Mouse (Mus musculus) layer of hippocampus, adult 9-11 months (tissue): ENCODE measurements at regions not wholly inside any gene's neighbourhood (a gene's known extent, or its start where the extent isn't known, plus 50 kb on each side); places are given as distances from the start of the nearest gene placed in this dataset.

Experiments
- DNase-seq: peaks from one replicate; pipeline ENCODE4 v3.0.0; 2022

- DNase-seq = no peak
These were observed 247.6 kb upstream of the Prep start for GRCm38 (mm10) chr10:44819361-44819760.

GRCm38 (mm10) chr10:44818615-44819014, 248.4 kb upstream of the Prep start:
- DNase-seq = no peak

GRCm38 (mm10) chr10:44796205-44796604, 267.9 kb upstream of the Prdm1 start:
- DNase-seq = no peak

- no peak for DNase-seq
These were observed 257.1 kb upstream of the Prdm1 start for GRCm38 (mm10) chr10:44785386-44785785.

DNA sequence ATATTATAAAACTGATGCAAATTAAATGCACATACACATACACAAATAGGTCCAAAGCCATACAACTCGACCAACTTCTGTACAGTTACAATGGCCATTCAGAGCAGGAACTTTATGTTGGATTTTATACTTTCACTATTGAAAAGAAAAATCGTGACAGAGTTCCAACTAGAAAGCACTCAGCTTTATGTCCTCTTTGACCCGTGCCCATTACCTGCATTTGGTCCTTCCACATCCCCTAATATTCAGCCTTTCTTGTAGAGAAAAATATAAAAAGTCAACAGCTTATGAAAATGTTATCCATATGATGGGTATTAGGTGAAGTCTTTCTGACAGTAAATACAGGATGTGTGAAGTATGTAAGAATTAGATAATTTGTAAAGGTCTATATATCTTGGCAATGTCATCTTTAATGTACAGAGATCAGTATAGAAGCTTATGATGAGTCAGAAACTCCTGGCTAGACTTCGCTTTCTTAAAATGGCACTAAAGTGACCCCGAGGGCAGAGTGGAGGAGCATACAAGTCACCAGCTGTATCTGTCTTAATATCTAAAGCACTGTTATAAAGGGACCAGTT, 252.2 kb upstream of the Prdm1 start:
- no peak for DNase-seq

GRCm38 (mm10) chr10:44779568-44780207, 251.4 kb upstream of the Prdm1 start:
- no peak for DNase-seq

DNA sequence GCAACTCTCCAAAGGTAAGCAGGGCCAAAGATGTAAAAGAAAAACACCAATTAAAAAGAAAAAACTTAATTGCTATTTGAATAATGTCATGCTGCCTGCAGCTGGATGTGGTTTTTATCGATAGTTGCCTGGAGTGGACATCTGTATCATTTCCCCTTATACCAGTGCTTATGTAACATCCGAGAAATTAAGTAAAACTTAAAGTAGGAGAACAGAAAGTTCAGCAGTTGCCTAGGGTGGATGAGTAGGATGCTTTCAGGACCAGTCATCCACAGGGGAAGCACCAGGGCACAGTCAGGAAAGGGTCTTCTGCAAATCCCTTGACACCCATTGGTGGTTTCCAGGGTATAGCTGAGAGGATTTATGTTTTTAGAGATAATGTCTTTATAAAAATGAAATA, 248.9 kb upstream of the Prdm1 start:
- DNase-seq = no peak

DNA sequence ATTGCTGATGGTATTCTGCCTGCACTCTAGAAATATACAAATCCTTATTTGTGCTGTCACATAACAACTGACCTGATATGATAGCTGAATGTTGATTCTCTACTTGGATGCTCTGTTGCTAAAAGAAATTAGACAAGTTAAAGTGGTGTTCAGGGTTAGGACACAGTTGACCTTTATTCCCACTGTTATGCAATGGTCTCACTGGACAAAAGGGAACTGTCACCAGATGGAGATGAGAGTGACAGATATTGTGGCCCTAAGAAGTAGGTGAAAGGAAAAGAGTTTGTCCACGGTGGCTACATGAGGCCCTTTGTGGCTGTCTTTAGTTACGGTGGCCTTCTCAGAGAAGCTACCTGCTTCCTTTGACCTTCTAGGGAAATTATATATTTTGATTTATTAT, 247.9 kb upstream of the Prdm1 start:
- DNase-seq = no peak

DNA sequence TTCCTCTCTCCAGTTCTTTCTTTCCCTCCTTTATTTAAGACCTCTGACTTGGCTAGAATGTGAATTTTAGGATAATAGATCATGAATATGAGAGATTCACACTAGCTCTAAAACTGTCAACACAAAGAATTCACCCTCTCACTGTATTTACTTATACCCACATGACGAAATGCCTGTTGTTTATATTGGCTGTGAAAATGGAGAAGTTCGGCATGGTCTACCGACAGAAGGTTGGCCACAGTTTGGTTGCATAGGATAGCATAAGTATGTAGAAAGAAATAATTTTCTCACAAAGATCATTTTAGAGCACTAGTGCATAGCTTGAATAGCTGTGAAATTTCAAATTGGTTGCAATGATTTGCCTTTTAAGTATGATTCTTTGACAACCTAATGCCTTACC, 237.2 kb upstream of the Prdm1 start:
- no peak for DNase-seq

GRCm38 (mm10) chr10:44763102-44763501, 234.8 kb upstream of the Prdm1 start:
- DNase-seq = no peak

GRCm38 (mm10) chr10:44762068-44762467, 233.8 kb upstream of the Prdm1 start:
- no peak for DNase-seq

GRCm38 (mm10) chr10:44761324-44761723, 233.0 kb upstream of the Prdm1 start:
- DNase-seq = no peak

- DNase-seq = peak; percentile 16
These were observed 227.2 kb upstream of the Prdm1 start for GRCm38 (mm10) chr10:44755355-44755957.

DNA sequence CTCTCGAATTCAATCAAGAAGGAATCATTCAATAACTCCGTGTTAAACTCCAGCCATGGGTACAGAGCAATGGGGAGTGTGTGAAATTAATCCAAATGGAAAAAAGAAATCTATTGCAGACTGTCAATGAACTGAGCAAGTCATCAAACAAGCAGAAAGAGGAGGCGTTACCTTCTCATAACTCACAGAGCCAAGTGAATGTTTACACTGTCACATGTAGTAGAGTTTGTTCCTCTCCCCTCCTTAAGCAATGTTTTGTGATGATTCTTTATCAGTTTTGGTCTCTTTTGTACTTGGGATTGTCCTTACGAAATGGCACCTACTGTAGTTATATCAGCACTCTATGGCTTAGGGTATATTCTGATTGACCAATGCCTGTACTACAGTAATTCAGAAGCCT, 226.6 kb upstream of the Prdm1 start:
- DNase-seq = no peak

- no peak for DNase-seq
These were observed 224.6 kb upstream of the Prdm1 start for GRCm38 (mm10) chr10:44752719-44753390.

GRCm38 (mm10) chr10:44751061-44751460, 222.8 kb upstream of the Prdm1 start:
- no peak for DNase-seq

DNA sequence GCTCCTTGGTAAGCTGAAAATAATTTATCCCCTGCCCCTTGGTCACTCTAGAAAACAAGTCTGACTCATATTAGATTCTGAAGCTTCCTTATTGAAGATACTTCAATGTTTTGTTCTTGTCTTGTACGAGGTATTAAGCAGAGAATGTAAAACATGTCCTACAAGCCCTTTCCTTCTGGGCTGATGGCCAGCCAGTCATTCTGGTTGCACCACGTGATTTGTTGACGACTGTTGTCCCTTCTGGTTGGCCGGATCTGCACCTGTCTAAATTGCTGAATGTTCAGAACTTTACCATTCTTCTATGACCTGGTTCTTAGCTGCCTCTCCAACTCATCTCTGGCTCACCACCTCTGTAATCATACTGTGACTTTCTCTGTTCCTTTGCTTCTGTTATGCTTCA, 220.9 kb upstream of the Prdm1 start:
- no peak for DNase-seq

DNA sequence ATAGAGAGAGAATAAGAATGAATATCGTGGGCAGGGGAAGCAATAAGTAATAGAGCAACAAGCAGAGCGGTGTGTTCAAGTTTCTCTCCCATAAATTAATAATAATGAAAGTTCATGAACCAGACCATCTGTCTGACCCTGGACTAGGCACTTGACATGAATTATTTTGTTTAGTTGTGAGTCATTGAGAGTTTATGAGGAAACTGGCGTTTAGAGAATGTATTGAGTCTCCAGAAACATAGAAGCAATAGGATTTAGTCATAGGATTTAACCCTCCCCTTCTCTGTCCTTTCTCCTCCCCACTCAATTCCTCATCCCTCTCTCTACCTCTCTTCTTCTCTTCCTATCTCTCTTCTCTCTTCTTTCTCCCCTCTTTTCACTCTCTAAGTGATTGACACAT, 219.1 kb upstream of the Prdm1 start:
- DNase-seq = no peak

- no peak for DNase-seq
These were observed 215.9 kb upstream of the Prdm1 start for GRCm38 (mm10) chr10:44744221-44744620.

DNA sequence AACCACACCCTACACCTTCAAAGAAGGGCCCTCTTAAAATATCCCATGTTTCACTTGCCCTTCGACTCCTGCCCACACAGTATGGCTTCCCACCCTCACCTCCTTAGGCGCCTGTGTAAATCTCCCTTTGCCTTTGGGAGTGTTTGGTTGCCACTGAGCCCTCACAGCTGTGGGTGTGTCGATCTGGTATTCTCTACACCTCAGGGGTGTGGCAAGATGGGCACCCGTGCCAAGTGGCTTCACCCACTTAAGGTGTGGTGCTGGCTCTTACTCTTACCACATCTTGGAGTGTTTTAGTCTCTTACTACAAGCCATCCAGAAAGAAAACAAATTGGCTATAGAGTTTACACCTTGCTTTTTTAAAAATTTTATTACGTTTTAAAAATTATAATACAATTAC, 205.3 kb upstream of the Prdm1 start:
- no peak for DNase-seq

DNA sequence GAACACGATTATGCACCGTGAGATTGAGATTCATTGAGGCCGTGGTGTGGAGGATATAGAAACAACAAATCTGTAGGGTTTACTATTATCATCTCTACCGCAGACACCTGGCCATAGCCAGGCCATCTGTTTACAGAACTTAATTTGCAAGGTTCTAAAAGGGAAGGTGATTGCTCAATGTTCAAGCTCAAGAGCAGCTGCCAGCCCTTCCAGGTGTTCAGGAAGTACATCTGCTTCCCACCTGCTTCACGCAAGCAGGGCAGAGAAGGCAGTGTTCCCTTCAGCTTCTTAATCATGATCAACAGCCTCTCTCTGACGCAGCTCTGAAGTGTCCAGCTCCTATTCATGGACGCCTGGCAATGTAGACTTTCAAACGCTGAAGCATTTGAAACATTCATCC, 202.4 kb upstream of the Prdm1 start:
- peak; percentile 2 for DNase-seq

GRCm38 (mm10) chr10:44728963-44729362, 200.7 kb upstream of the Prdm1 start:
- DNase-seq = no peak

GRCm38 (mm10) chr10:44724575-44724974, 196.3 kb upstream of the Prdm1 start:
- DNase-seq = no peak

DNA sequence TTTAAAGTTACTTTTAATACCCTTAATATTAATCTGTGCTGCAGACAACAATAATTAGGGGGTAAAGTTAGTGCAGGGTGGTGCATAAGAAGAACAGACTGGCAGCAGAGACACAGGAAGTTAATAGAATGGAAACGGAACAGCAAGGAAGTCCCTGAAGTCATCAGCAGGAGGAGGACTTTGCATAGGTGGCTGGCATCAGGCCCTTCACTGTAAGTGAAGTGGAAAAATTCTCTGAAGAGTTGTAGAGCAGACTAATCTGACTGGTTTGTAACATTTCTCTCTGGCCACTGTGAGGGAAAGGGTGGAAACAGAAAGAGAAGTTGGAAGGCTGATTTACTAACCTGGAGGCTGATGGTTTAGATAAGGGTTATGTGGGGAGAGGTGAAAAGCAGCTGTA, 195.5 kb upstream of the Prdm1 start:
- DNase-seq = no peak
